Mouse (Mus musculus) midbrain, embryonic 12.5 days (tissue): ENCODE data around the gene Olfr1423. TPM values are rescaled to one million over a fixed set of nuclear protein-coding genes. Genes with fewer than 3 reads are reported as not detected.

ENCODE experiments used
- polyA plus RNA-seq: library from polyadenylated mRNA; unstranded; fragments of >200 nt; fragmentation: Nextera tagmentation; extraction: Ambion mirVana; gene quantifications from 2 replicates; pipeline ENCODE4 v1.2.1, GENCODE M21; 2016

Olfr1423 gene
- polyA plus RNA-seq, 1 experiment from 2014 or later, result 0.04 TPM

Other genes starting within 250 kb of the Olfr1423 start
- 20.3 and 22.0 TPM in 2 replicates for gene Stx3, start 221.9 kb downstream of the Olfr1423 start, polyA plus RNA-seq
- gene Olfr1417, start 202.1 kb downstream of the Olfr1423 start, polyA plus RNA-seq, result not detected in 2 replicates
- not detected in 2 replicates for gene Olfr1418, start 180.3 kb downstream of the Olfr1423 start, polyA plus RNA-seq
- gene Olfr1419, start 166.2 kb downstream of the Olfr1423 start, polyA plus RNA-seq, result not detected in 2 replicates
- gene Olfr1420, start 154.8 kb downstream of the Olfr1423 start, polyA plus RNA-seq, result not detected in 2 replicates
- 24.4 and 26.0 TPM in 2 replicates for gene Patl1, start 128.9 kb downstream of the Olfr1423 start, polyA plus RNA-seq
- gene Osbp, start 75.4 kb downstream of the Olfr1423 start, polyA plus RNA-seq, result 4.7 and 5.0 TPM in 2 replicates
- not detected in 2 replicates for gene Olfr1424, start 21.4 kb upstream of the Olfr1423 start, polyA plus RNA-seq
- gene Olfr1425, start 36.4 kb upstream of the Olfr1423 start, polyA plus RNA-seq, result not detected in 2 replicates
- not detected in 2 replicates for gene Olfr1426, start 50.7 kb upstream of the Olfr1423 start, polyA plus RNA-seq
- gene Olfr1427, start 62.0 kb upstream of the Olfr1423 start, polyA plus RNA-seq, result not detected in 2 replicates
- gene Olfr1428, start 74.6 kb upstream of the Olfr1423 start, polyA plus RNA-seq, result not detected in 2 replicates
- gene Olfr76, start 81.9 kb upstream of the Olfr1423 start, polyA plus RNA-seq, result not detected in 2 replicates
- not detected in 2 replicates for gene Olfr1555-ps1, start 128.8 kb upstream of the Olfr1423 start, polyA plus RNA-seq
- gene Olfr1431, start 159.3 kb upstream of the Olfr1423 start, polyA plus RNA-seq, result not detected in 2 replicates
- gene Olfr1432, start 191.3 kb upstream of the Olfr1423 start, polyA plus RNA-seq, result not detected in 2 replicates
- not detected in 2 replicates for gene Olfr262, start 200.3 kb upstream of the Olfr1423 start, polyA plus RNA-seq
- not detected in 2 replicates for gene Olfr235, start 219.7 kb upstream of the Olfr1423 start, polyA plus RNA-seq
- not detected in 2 replicates for gene Olfr1434, start 238.5 kb upstream of the Olfr1423 start, polyA plus RNA-seq